Mouse (Mus musculus) bone marrow macrophage, adult 2 months (primary cell): ENCODE results near the gene Tbc1d10c.

Experiments used
- CTCF ChIP-seq: IDR thresholded peaks from 2 replicates; pipeline ENCODE4 v1.5.1; 2012; ENCODE audit warnings: low read depth, mild to moderate bottlenecking, low read length, moderate library complexity
- POLR2A ChIP-seq: IDR thresholded peaks from 2 replicates; pipeline ENCODE4 v1.6.1; 2012; ENCODE audit warnings: mild to moderate bottlenecking, low read depth, low read length, borderline replicate concordance

- no peak for TF ChIP-seq POLR2A
- no peak for TF ChIP-seq CTCF
Measured at GRCm38 (mm10) chr19:4153232-4153654, 37.8 kb downstream of the Tbc1d10c start, which contains the start of gene Ptprcap.
